Mouse (Mus musculus): ENCODE data around the gene Frem3. TPM values are rescaled to one million over a fixed set of nuclear protein-coding genes. Genes with fewer than 3 reads are reported as not detected.

Gene Frem3
- polyA plus RNA-seq (2012; fragmentation: generic; extraction: Trizol) = not detected

GRCm38 (mm10) chr8:80610549-80611440 is at the start of gene Frem3:
Gene Frem3 (plus strand): TSS chr8:80611080.

GRCm38 (mm10) chr8:80739155-80739924 is 128.5 kb downstream of the Frem3 start, which contains the start of gene Smarca5:
Gene Smarca5 (minus strand): TSS chr8:80739497.

Other genes starting within 250 kb of the Frem3 start
- gene Gypa, start 117.3 kb upstream of the Frem3 start, polyA plus RNA-seq (2012; fragmentation: generic; extraction: Trizol) = not detected
- gene Smarca5, start 128.4 kb downstream of the Frem3 start, polyA plus RNA-seq (2012; fragmentation: generic; extraction: Trizol) = 1 to 10 TPM in 1 of 2 experiments, under 1 TPM in 1; 0.91 to 4.8 TPM

All from C3H10T1/2 (cell line).